15 mouse cellular contexts compared by ENCODE assay signal in genomic region chr6:127237168-127237567, GRCm38 (mm10).
"Had no signal": no experiment of that assay in that cellular context is flagged by ENCODE, and none has a peak within 500 bp of the region (broad histone marks: within the 10 kb centered on the region; RNA-seq: fewer than 3 reads in every experiment).

No protein-coding gene starts in this region.

- H3K9ac ChIP-seq: liver, embryonic 15.5 days; liver, postnatal 0 days; lung, embryonic 14.5 days; midbrain, embryonic 13.5 days; neural tube, embryonic 13.5 days; neural tube, embryonic 15.5 days; stomach, embryonic 15.5 days had no signal

- H3K4me3 ChIP-seq: liver, embryonic 15.5 days; midbrain, embryonic 10.5 days; midbrain, embryonic 13.5 days; myocyte; neural tube, embryonic 13.5 days; neural tube, embryonic 15.5 days; stomach, embryonic 15.5 days had no signal

- H3K27me3 ChIP-seq: liver, embryonic 15.5 days; midbrain, embryonic 13.5 days; neural tube, embryonic 13.5 days; neural tube, embryonic 15.5 days; stomach, embryonic 15.5 days had no signal

- H3K36me3 ChIP-seq: liver, embryonic 15.5 days; midbrain, embryonic 10.5 days; midbrain, embryonic 13.5 days; neural tube, embryonic 13.5 days; neural tube, embryonic 15.5 days; stomach, embryonic 15.5 days had no signal

- H3K9me3 ChIP-seq: liver, embryonic 15.5 days; midbrain, embryonic 10.5 days; midbrain, embryonic 13.5 days; neural tube, embryonic 13.5 days; neural tube, embryonic 15.5 days; stomach, embryonic 15.5 days had no signal

- DNase-seq: lung, embryonic 14.5 days; retina, postnatal 1 day; right cerebral cortex, postnatal 25 days; right cerebral cortex, postnatal 4 days; thymus, postnatal 14 days; thymus, postnatal 36 days had no signal

- H3K4me2 ChIP-seq: liver, embryonic 15.5 days; lung, embryonic 14.5 days; midbrain, embryonic 13.5 days; neural tube, embryonic 13.5 days; neural tube, embryonic 15.5 days; stomach, embryonic 15.5 days had no signal

- ATAC-seq: midbrain, embryonic 13.5 days had no signal

- H3K27ac ChIP-seq: liver, embryonic 15.5 days; midbrain, embryonic 10.5 days; midbrain, embryonic 13.5 days; neural tube, embryonic 13.5 days; neural tube, embryonic 15.5 days; stomach, embryonic 15.5 days; stomach, postnatal 0 days had no signal

- H3K4me1 ChIP-seq: liver, embryonic 15.5 days; midbrain, embryonic 13.5 days; neural tube, embryonic 13.5 days; neural tube, embryonic 15.5 days; stomach, embryonic 15.5 days had no signal
